Mouse (Mus musculus): ENCODE results near the gene Mmaa.

Mmaa gene

GRCm38 (mm10) chr8:79222752-79223141 lies 72.0 kb downstream of the Mmaa start:
- no peak for DNase-seq (ENCODE audit: low spot score)

- no peak for DNase-seq (ENCODE audit: low spot score)
Observed at GRCm38 (mm10) chr8:79222106-79222751, 72.5 kb downstream of the Mmaa start.
